Mouse (Mus musculus) lung, postnatal 0 days (tissue): ENCODE measurements around the gene Gdpd5. TPM values are rescaled to one million over a fixed set of nuclear protein-coding genes. Genes with fewer than 3 reads are reported as not detected.

ENCODE experiments used
- ATAC-seq: fragments of 200-750 bp; cut with Nextera tagmentation; 2 replicates; pipeline ENCODE4 v1.8.0; 2017; ENCODE audit warnings: moderate library complexity
- DNase-seq: peaks from one replicate; pipeline ENCODE4 v3.0.0-alpha.2; 2016; ENCODE audit warnings: low spot score
- H3K27ac ChIP-seq: fragments of 300-500 bp; sonication (generic); 2 replicates; pipeline ENCODE4 v1.5.1; 2014; ENCODE audit warnings: antibody characterized with exemption, mild to moderate bottlenecking, low read length, mixed read lengths
- H3K27me3 ChIP-seq: fragments of 300-500 bp; sonication (generic); replicated peaks from 2 replicates; pipeline ENCODE4 v1.6.1; 2014; ENCODE audit warnings: low read length, mixed read lengths; ENCODE audit not compliant: insufficient read depth
- H3K36me3 ChIP-seq: fragments of 300-500 bp; sonication (generic); 2 replicates; pipeline ENCODE4 v1.6.1; 2014; ENCODE audit warnings: low read length, mixed read lengths; ENCODE audit not compliant: insufficient read depth
- H3K4me1 ChIP-seq: fragments of 300-500 bp; sonication (generic); 2 replicates; pipeline ENCODE4 v1.6.1; 2014; ENCODE audit warnings: antibody characterized with exemption, low read depth, low read length, mixed read lengths; ENCODE audit not compliant: insufficient read depth
- H3K4me2 ChIP-seq: fragments of 300-500 bp; sonication (generic); replicated peaks from 2 replicates; pipeline ENCODE4 v1.6.1; 2014; ENCODE audit warnings: low read depth, mild to moderate bottlenecking, low read length, moderate library complexity, mixed read lengths
- H3K4me3 ChIP-seq: fragments of 300-500 bp; sonication (generic); 2 replicates; pipeline ENCODE4 v1.5.1; 2014; ENCODE audit warnings: low read depth, low read length
- H3K9ac ChIP-seq: fragments of 300-500 bp; sonication (generic); replicated peaks from 2 replicates; pipeline ENCODE4 v1.6.1; 2014; ENCODE audit warnings: low read depth, mild to moderate bottlenecking
- H3K9me3 ChIP-seq: fragments of 300-500 bp; sonication (generic); 2 replicates; pipeline ENCODE4 v1.6.1; 2016; ENCODE audit warnings: low read length, mixed read lengths
- CTCF ChIP-seq: IDR thresholded peaks from 2 replicates; pipeline ENCODE4 v1.5.1; 2016; ENCODE audit warnings: antibody characterized with exemption, mild to moderate bottlenecking
- EP300 ChIP-seq: IDR thresholded peaks from 2 replicates; pipeline ENCODE4 v1.6.1; 2016; ENCODE audit warnings: antibody characterized with exemption, mild to moderate bottlenecking, control low read depth
- WGBS: fragments of 180-500 bp; shearing (Covaris S2); extraction: QIAGEN DNeasy Blood & Tissue Kit; methylation state at CpG from one replicate; pipeline ENCODE4 v1.1.7; 2014; 5-methylcytosine and 5-hydroxymethylcytosine counted together
- polyA plus RNA-seq: library from polyadenylated mRNA; unstranded; fragments of >200 nt; fragmentation: Nextera tagmentation; extraction: Ambion mirVana; gene quantifications from 2 replicates; pipeline ENCODE4 v1.2.1, GENCODE M21; 2015

The Gdpd5 gene
- polyA plus RNA-seq, 1 experiment from 2014 or later = 18.7 TPM

- no peaks in the 10 kb centered on the region for H3K9me3 ChIP-seq
- H3K36me3 ChIP-seq = no peaks in the 10 kb centered on the region
- ATAC-seq = peak; percentile 45; the same call in 1 of the 2 replicates
- 59% methylated on average over 14 of the region's 14 CpGs for WGBS
- no peaks in the 10 kb centered on the region for H3K27me3 ChIP-seq
- peak; percentile 34 for DNase-seq
- H3K4me3 ChIP-seq = no peak overlapping the region
- no peaks in the 10 kb centered on the region for H3K4me1 ChIP-seq
- TF ChIP-seq CTCF (no peak), EP300 (no peak)
- no peak overlapping the region for H3K9ac ChIP-seq
- no peak overlapping the region for H3K4me2 ChIP-seq
- H3K27ac ChIP-seq = no peak overlapping the region
These were observed 51.0 kb downstream of the Gdpd5 start for GRCm38 (mm10) chr7:99432248-99432647.

GRCm38 (mm10) chr7:99432863-99433262 is 51.6 kb downstream of the Gdpd5 start:
- Histone ChIP-seq H3K4me1 (no peaks in the 10 kb centered on the region), H3K4me2 (no peak overlapping the region), H3K36me3 (no peaks in the 10 kb centered on the region), H3K27ac (no peak overlapping the region), H3K9me3 (no peaks in the 10 kb centered on the region), H3K4me3 (no peak overlapping the region), H3K27me3 (no peaks in the 10 kb centered on the region), H3K9ac (no peak overlapping the region)
- ATAC-seq (no peak), DNase-seq (no peak)
- no peak for TF ChIP-seq CTCF
- no peak for TF ChIP-seq EP300
- 88% methylated on average over 6 of the region's 6 CpGs for WGBS

- DNase-seq (peak; percentile 53), ATAC-seq (peak; percentile 12; the same call in 1 of the 2 replicates)
- 55% methylated on average over 12 of the region's 12 CpGs for whole genome bisulfite sequencing
- Histone ChIP-seq H3K36me3 (no peaks in the 10 kb centered on the region), H3K9ac (no peak overlapping the region), H3K27ac (no peak overlapping the region), H3K4me2 (no peak overlapping the region), H3K9me3 (no peaks in the 10 kb centered on the region), H3K27me3 (no peaks in the 10 kb centered on the region), H3K4me1 (no peaks in the 10 kb centered on the region), H3K4me3 (no peak overlapping the region)
- no peak for TF ChIP-seq EP300
- TF ChIP-seq CTCF = no peak
These were observed 53.5 kb downstream of the Gdpd5 start for GRCm38 (mm10) chr7:99434672-99435250.

- peaks cover 6% of the 10 kb centered on the region for H3K4me1 ChIP-seq
These were observed 55.3 kb downstream of the Gdpd5 start for GRCm38 (mm10) chr7:99436530-99436929.

GRCm38 (mm10) chr7:99438881-99439280 is 57.7 kb downstream of the Gdpd5 start:
- WGBS = 65% methylated on average over 10 of the region's 10 CpGs
- TF ChIP-seq EP300 (no peak), CTCF (peak; percentile 50)
- Histone ChIP-seq H3K4me3 (no peak overlapping the region), H3K4me2 (no peak overlapping the region), H3K27ac (no peak overlapping the region), H3K36me3 (no peaks in the 10 kb centered on the region), H3K27me3 (no peaks in the 10 kb centered on the region), H3K9me3 (no peaks in the 10 kb centered on the region), H3K9ac (no peak overlapping the region), H3K4me1 (peaks cover 12% of the 10 kb centered on the region)
- ATAC-seq (no peak), DNase-seq (no peak)

More at GRCm38 (mm10) chr7:99436530-99436929, 55.3 kb downstream of the Gdpd5 start:
- no peaks in the 10 kb centered on the region for H3K27me3 ChIP-seq
- H3K4me2 ChIP-seq = no peak overlapping the region
- no peaks in the 10 kb centered on the region for H3K9me3 ChIP-seq
- ATAC-seq = no peak
- no peaks in the 10 kb centered on the region for H3K36me3 ChIP-seq
- no peak for TF ChIP-seq CTCF
- no peak for TF ChIP-seq EP300
- no peak overlapping the region for H3K9ac ChIP-seq
- H3K4me3 ChIP-seq = no peak overlapping the region
- DNase-seq = no peak
- 56% methylated on average over 4 of the region's 4 CpGs for WGBS
- no peak overlapping the region for H3K27ac ChIP-seq

- Histone ChIP-seq H3K9me3 (no peaks in the 10 kb centered on the region), H3K9ac (no peak overlapping the region), H3K36me3 (no peaks in the 10 kb centered on the region), H3K4me3 (no peak overlapping the region), H3K27ac (peak overlapping the region; percentile 6; the same call in 1 of the 2 replicates), H3K4me1 (peaks cover 12% of the 10 kb centered on the region), H3K4me2 (no peak overlapping the region), H3K27me3 (no peaks in the 10 kb centered on the region)
- TF ChIP-seq EP300 = peak; percentile 53; the same call in 1 of the 2 replicates
- TF ChIP-seq CTCF = no peak
- peak; percentile 93 for DNase-seq
- 6% methylated on average over 6 of the region's 6 CpGs for WGBS
- ATAC-seq = peak; percentile 96
These were observed 60.4 kb downstream of the Gdpd5 start for GRCm38 (mm10) chr7:99441534-99442072.
